Mouse (Mus musculus): ENCODE measurements at regions not wholly inside any gene's neighbourhood (a gene's known extent, or its start where the extent isn't known, plus 50 kb on each side); places are given as distances from the start of the nearest gene placed in this dataset.

DNA sequence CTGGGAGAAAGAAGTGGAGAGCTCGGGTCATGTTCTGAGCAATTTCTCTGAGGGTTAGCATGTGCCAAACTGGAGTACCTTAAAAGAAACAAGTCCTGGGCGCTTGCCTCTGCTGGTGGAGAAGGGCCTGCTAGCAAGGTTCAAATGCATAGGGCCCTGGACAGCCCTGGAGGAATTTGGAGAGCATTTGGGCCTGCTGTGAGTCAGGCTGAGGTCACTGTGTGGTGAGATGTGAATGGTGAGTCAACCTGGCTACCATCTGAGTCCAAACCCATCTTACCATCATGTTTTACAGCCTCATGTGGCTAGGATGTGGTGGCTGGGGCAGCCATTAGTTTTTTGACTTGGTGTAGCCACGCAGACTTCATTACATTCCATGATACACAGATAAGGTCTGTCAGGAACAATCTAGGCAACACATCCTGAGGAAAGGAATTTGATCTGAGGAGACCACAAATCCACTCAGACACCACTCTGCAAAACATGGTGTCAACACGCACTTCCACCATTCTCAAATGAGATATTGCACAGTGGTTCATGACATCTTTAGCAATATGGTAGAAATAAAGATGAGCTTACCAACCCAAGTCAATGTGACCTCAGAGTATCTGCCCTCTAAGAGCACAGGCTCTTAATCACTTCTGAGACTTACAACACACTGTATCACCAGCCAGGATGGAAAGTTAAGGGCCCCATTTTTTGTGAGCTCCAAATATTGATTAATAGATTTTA is 83.1 kb downstream of the Thbs2 start:
- DNase-seq, result no peak

DNA sequence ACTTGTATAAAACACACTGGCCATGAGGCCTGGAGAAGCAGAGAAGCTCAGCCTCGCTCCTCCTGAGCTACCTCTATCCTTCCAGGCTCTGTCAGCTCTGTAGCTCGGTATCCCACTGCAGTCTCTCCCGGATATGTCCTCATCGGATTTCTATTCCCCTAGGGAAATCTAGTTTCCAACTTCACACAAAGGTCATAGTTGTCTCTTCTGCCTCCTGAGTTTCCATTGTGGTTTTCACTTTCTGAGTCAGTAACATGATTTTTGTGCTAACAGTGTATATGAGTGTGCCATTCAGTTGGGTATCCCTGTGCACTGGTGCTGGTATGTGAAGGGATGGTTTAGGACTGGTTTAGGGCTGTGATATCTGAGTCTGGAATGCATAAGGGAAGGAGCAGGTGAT is 85.2 kb downstream of the Thbs2 start:
- DNase-seq, result no peak

DNA sequence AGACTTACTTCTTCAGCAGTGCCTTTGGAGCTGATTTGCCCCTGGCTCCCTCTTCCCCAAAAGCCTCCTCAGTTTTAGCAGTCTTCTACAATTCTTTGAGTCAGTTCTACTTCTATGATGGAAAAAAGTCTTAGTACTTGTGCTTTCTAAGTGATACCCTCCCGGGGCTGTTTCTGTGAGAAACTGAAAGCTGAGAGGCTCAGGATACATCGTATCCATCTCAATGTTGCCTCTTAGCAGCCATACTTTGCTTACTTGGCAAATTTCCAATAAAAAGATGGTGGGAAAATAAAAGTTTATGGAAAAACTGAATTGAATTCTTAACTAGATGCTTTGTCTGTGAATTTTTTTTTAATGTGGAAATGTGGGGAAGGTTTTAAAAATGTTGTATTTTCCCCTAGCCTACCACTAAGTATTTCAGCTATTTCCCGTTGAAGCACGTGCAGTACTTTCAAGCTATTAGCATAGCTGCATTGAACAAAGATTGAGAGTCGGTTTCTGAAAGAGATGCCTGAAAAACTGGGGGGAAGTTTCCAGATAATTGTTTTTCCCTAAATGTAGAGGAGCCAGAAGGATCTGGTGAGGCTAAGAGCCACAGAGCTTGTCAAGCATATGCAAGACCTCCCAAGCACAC is 87.6 kb downstream of the Thbs2 start:
- no peak for DNase-seq

DNA sequence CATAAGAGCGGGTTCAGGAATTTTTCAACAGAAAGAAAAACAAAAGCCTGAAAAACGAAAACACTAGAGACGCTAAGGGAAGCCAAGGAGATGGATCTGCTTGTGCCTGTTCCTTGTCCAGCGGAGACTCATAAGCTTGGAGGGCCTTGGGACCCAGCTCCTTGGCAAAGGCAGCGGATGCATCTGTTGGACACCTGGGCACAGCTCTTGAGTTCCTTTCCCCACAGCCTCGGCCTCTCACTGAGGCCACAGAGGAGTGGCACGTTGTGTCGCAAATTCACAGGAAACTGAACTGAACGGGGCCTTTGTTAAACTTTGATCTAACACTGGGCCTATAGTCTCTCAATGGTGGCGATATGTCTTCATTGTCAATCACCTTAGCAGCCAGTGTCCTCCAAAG is 94.4 kb downstream of the Thbs2 start:
- DNase-seq, result no peak

DNA sequence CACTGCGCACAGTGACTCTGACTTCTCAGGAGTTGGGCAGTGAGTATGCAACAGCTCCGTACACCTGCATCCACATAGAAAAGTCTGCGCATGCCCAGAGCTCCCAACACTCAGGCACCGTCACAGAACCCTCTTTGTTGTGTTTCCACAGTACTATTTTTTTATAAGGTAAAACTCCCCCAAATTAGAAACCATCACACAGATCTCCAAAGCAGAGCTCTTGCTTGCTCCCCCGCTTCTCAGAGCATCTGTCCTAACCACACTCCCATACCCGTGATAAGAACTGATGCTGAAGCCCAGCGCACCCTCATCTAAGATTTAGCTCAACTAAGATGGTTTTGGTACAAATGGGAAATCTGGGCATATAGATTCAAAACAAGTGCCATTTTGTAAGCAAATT is 97.6 kb downstream of the Thbs2 start:
- no peak for DNase-seq

DNA sequence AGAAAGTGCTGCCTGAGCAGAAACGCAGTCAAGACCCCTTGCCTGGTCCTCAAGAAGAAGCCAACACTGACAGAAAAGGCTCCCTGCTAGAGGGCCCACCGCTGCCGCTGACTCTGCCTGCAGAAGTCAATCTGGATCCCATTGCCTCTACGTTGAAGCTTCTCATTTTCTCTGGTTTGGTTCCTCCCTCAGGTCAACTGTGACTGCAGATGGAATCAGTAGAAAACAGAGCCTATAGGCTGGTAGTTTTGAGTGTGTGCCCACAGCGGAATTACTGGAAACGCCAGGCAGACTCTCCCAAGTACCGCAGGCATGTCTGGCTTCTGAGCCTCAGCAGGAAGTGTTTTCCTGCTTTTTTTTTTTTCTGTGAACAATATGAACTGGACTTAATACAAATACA is 98.5 kb downstream of the Thbs2 start:
- DNase-seq, result no peak

DNA sequence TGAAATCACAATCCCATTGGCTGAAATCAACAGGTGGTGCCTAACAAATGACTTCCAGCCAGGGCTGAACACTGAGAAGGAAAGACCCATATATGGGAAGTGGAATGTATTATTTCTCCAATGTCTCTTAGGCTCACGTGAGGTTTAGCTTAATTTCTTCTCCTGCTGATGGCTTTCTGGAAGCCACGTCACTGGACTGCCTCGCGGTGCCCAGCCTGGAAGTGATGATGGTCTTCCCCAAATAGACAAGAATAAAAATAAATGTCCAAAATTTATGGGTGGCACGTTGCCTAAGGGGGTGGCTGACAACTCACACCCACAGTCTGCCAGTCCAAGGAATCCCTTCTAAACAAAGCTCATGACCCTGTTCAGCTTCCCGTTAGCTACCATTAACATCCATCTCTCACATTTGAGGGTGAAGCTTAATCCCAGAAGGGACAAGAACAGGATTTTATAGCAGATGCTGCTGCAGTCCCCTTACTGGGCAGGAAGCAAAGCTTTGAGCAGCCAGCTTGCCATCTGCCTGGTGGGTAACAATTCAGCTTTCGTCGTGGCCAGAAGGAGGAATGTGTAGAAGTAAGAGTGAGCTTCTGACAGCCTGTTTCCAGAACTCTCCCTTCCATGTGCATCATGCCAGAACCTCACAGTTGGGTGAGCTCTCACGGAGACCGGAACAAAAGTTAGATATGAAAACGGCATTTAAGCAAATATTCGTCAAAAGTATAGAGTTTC is 105.8 kb downstream of the Thbs2 start:
- DNase-seq, result no peak

DNA sequence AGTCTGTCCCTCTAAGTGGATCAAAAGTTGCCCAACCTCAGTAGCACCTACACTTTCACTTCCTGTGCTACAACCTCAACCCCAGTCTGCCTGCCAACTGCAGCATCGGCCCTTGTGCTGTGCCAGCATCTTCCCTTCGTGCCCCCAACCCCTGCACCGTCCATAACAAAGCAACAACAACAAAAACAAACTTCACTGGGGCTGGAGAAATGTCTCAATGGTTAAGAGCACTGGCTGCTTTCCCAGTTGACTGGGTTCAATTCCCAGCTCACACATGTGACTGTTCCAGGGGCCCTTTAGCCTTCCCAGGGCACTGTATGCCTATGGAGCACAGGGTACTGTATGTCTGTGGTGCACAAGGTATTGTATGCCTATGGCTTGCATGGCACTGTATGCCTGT is 114.4 kb downstream of the Thbs2 start:
- DNase-seq, result no peak

DNA sequence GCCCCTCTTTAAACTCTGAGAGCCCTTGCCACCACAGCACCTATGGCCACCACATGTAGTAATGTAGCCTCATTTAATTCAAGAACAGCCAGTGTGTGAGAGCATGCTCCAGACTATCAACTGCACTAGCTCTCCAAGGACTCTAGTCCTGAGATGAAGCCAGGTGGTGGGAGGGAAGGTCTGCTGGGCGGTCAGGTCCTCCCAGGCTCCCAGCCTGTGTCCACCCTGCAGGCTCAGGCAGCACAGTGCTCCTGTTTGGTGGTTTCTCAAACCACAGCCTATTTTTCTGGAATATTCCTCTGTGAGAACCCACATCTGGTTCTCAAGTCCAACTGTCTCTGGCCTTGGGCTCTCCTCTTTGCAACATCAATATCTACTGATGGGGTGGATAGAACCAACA is 115.3 kb downstream of the Thbs2 start:
- DNase-seq, result no peak

DNA sequence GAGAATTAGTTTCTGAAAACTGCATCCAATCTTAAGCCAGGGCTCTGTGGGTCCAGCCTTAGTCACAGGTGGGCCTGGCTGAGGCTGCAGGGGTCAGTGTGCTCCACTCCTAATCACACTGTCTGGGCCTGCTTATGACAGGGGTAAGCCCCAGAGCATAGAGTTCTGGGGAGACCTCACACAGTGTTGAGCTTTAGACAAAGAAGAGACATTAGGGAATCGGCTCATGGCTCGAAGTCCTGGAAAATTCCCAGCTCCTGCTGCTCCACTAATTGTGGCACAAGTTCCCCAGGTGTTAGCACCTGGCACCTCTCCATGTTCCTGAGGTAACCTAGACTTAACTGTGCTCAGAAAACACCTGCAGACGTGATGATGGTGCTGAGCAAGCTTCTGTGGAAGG is 115.8 kb downstream of the Thbs2 start:
- no peak for DNase-seq

DNA sequence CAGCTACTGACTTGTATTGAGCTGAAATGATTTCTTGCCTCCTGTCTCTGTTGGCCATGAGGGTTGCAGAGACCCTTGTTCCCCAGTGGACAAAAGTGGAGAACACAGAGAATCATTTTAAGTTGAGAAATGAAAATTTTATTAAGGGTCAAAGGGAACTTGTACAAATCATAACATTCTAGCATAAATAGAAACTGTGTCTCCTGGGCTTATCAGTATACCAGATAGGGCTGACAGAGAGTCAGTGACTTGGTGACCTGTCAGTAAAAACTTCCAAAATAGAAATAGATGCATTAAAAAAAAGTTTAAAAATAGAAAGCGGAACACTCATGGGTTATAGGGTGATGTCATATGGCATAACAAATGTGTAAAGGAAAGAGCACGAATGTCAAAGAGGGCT is 117.9 kb downstream of the Thbs2 start:
- DNase-seq, result no peak

DNA sequence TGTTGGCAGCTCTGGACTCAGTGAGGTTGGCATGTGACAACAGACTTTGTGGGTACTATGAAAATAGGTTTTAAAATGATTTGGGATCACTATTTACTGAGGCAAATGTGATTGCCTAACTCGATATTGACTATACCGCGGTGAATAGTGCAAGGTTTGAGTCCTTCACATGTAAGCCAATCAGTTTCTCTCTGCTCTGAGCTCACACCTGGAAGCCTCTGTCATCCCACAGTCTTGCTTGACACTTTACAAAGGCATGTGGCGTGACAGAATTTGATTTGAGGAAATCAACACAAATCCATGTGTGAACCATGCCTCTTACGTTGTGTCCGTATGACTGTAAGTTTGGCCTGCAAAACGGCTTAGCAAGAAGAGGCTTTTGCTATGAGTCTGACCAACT is 122.9 kb downstream of the Thbs2 start:
- no peak for DNase-seq

DNA sequence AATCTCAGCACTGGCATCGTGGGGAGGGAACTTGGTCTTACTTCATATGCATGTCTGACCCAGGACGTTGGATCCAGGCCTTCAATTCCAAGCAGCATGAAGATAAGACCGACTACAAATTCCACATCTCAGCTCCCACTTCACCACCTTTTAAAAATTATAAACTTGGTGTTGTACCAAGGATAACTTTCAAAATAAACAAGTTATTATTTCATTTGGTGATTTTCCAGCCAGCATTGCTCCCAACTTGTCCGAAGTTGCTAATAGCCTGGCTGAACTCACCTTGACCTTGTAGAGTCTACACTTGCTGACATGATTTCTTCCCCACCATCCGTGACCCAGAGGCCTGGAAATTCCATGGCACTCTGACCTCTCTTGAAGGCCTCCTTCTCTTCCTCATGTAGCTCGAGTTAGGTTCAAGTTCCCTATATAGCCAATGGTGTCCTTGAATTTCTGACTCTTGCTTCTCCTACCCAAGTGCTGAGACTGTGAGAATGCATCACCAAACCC is 123.7 kb downstream of the Thbs2 start:
- no peak for DNase-seq

DNA sequence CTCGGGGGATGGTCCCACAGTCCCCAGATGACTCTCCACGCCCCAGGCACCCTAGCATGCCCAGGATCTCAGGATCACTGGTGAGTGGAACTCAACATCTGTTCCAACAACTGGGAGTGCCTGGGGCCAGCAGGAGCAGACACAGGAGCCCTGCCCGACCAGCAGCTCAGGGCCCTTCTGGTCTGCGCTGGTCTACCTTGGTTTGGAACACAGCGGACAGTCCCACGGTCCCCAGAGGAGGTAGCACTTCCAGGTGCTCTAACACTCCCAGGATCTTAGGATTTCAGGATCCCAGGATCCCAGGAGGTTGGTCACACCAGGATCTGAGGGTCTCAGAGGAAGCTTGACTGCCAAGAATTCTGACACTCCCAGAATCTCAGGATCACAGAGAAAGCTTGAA is 131.8 kb downstream of the Thbs2 start:
- no peak for DNase-seq

DNA sequence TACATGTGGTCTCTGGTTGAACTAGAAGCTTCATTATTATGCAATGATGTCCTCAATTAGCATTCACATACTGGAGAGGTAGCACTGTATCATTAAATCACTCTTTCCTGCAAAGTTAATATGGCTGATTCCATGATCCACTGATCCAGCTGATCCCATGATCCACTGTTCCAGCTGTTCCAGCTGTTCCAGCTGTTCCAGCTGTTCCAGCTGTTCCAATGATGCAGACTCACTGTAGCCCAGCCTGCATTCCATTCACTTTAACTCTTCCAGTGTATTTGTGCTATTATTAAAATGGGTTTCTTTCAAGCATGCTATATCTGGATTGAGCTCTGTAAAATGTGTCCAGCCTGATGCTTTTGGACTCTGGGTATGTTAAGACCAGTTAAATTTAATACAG is 136.8 kb downstream of the Thbs2 start:
- DNase-seq, result no peak

DNA sequence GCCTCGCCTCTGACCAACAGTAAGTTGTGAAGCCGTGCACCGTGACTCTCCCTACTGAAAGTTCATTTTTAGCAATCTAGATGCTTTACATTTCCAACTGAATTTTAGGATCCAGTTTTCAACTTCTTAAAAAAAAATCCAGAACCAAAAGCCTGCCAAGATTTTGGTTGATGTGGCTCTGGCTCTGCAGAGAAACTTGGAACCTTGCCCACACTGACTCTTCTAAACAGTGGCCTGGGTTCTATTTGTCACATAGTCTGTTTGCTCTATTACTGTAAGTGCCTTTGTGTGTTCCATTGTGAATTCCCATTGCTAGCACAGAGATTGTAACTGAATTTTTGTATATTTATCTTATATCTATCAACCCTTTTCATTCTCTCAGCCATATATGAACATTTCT is 140.8 kb downstream of the Thbs2 start:
- DNase-seq, result no peak

DNA sequence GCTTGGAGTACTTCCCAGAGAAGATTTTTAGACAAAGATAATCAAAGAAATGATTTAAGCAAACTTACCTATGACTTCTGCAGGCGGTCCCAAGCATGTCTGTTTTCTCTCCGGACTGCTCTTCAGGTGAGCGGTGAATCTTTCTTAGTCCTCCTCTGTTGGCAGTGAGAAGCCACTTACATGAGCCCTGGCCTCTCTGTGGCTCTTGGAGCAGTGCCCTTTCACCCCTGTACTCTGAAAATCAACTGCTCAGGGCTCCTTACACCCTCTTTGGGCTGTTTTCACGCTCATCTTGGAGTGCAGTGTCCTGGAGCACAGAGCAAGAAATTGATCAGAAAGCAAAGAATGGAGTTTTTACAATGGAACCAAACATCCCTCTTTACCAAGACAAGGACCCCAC is 142.0 kb downstream of the Thbs2 start:
- DNase-seq, result no peak

DNA sequence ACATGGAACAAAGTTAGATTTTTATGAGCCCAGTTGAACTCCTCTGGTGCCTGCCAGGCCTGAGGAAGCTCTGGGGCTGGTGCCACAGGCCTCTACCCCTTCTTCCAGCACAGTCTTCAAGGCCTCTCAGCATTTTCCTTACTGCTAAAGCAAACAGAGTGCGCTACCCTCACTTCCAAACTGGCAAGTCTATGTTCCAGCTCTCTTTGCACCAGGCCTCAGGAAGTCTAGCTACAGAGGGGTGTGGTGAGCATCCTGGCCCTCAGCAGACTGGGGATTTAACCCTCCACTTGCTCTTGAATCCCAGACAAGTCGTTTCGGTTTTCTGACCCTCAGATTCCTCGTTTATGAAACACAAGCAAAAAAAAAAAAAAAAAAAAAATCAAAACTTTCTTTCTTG is 142.4 kb downstream of the Thbs2 start:
- no peak for DNase-seq

DNA sequence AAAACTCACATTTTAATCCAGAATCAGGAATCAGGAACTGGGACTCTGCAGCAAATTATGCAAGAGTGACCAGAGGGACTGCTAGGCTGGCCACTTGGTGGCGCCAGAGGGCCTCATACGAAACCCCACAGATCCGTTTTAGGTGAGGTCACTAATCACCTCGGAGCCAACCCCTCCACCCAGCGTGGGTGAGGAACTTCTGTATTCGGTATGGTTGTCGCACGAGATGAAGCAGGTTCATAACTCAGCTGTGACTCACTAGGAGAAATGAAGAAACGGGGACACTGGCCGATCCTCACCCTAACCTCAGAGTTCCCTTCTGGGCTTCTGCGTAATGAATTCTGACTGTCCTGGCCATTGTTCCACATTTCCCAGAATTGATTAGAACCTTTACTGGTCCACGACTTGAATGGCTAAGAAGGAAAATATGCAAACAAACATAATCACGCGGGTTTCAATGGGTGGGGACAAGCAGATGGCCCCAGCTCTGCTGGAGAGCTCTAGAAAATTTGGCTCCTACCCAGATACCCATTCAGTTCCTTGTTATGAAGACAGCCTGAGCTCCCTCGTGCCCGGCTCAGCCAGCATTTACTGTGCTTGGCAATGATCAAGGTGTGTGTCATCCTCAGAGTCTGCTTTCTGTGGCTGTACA is 148.1 kb downstream of the Thbs2 start:
- peak; percentile 87 for DNase-seq

DNA sequence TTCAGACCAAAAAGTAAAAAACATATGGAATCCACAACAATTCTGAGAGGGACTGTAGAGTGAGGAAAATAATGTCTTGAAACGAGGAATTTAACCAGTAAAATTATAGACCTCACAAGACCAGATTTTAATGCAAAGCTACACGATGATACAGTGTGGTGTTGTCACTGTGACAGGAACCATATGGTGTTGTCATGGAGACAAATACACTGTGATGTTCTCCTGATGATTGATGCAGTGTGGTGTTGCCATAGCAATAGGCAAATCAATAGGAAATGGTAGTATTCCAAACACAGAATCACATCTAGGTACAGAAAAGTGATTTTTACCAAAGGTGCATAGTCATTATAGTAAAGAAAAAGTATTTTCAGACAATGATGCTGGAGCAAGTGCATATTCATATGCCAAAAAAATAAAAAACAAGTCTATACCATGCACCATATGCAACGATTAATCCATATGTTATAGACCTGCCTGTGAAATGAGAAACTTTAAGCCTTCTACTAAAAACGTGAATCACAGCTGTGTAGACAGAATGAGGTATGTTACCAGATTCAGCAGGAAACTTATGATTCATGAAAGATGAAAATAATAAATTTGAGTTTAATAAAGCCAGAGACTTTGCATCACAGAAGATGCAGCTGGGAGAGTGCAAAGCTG is 149.6 kb downstream of the Thbs2 start:
- DNase-seq, result no peak

DNA sequence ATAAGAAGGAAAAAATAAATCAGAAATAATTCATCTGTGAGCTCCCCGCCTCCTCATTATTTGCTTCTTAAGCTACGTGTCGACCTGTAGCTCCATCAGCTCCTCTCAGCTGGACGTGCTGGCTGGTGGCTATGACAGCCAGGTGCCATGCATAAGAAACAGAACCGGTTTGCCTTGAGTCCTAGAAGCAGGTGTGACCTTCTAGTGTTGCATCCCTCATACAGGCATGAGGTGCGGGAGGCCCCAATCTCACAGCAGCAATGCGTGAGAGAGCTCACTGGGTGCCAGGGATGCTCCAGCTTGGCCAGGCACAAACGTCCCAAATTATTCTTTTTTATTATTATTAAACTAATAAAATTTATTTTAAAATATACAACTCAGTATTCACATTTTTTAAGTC is 153.0 kb downstream of the Thbs2 start:
- DNase-seq, result no peak

DNA sequence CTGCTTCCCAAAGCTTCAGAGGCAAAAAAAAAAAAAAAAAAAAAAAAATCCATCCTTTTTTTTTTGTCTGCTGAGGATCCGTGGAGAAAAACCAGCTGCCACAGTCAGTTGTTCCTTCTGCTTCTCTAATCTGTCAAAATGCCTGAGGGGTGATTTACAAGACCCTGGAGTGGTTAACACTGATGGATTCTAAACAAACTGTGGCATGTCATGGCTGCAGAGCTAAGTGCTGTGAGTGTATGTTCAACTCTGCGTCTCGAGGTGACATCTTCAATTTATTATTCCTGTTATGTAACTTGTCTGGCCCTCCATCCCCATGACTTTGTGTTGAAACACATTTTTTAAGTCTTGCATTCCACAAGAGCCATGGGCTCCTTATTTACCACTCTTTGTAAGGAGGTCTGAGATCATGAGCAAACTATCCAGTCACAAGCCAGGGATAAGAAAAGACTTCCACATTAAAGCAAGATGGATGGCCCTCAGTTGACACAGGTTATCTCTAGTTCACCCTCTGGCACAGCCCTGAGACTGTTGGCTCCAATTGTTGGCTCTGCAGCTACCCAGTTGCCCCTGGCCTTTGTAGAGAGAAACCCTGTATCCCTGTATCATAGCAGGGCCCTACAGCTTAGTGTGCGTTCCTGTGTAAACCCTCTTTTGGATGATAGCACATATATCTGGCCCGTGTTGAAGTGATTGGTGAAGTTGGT is 153.6 kb downstream of the Thbs2 start:
- peak; percentile 27 for DNase-seq

Measured in adrenal gland, postnatal 14 days (tissue).